In the genomic region with DNA sequence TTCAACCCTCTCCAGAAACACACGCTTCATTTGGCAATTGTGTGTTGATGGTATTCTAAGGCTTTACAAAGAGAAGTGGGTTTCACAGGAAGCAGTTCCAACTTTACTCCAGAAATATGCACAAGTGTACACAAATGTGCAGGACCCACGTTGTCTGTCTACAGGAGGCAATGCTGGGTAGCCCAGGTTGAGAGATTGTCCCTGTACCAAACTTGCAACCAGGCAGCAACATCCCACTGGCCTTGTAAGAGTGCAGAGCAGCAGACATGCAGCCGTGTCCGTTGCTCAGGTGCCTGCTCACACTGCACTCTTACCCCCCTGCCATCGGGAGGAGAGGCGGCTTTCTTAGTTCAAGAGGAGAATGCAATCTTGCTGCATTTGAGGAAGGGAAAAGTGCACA, we compare ENCODE assay signal across 18 mouse cellular contexts.
DNase-seq lines count a peak whose midpoint lies in the region; ATAC-seq and TF ChIP-seq lines count a peak whose summit lies in the region.
"Had no signal": no experiment of that assay in that cellular context is flagged by ENCODE, and none has a peak within 500 bp of the region (broad histone marks: within the 10 kb centered on the region; RNA-seq: fewer than 3 reads in every experiment).

No protein-coding gene starts in this region.

- no peak for ATAC-seq in forebrain, embryonic 14.5 days
- ATAC-seq in forebrain, postnatal 0 days, result no peak
- no peak for ATAC-seq in neural tube, embryonic 11.5 days (ENCODE audit: insufficient read depth, low FRiP score, low TSS enrichment)
- ATAC-seq in midbrain, embryonic 14.5 days (ENCODE audit: low FRiP score, low TSS enrichment), result no peak
- ATAC-seq: intestine, embryonic 16.5 days had no signal

- H3K27me3 ChIP-seq in forebrain, embryonic 14.5 days (replicated peaks; ENCODE audit: control insufficient read depth, insufficient read depth, low read length), result no peaks in the 10 kb centered on the region
- no peaks in the 10 kb centered on the region for H3K27me3 ChIP-seq in forebrain, postnatal 0 days (ENCODE audit: insufficient read depth, low read length)
- H3K27me3 ChIP-seq in neural tube, embryonic 11.5 days (ENCODE audit: control insufficient read depth, insufficient read depth, low read length), result no peaks in the 10 kb centered on the region; the same call in 1 of the 2 replicates
- H3K27me3 ChIP-seq in midbrain, embryonic 14.5 days (ENCODE audit: control insufficient read depth, insufficient read depth, low read length), result no peaks in the 10 kb centered on the region
- H3K27me3 ChIP-seq: limb, embryonic 13.5 days had no signal

- TF ChIP-seq CTCF in forebrain, postnatal 0 days (IDR thresholded peaks at IDR 0.05; ENCODE audit: low read depth), result no peak

- H3K4me1 ChIP-seq in forebrain, embryonic 14.5 days (ENCODE audit: control insufficient read depth, insufficient read depth, low read length), result peaks cover 10% of the 10 kb centered on the region
- H3K4me1 ChIP-seq in forebrain, postnatal 0 days (ENCODE audit: insufficient read depth), result no peaks in the 10 kb centered on the region
- peaks cover 8% of the 10 kb centered on the region for H3K4me1 ChIP-seq in neural tube, embryonic 11.5 days (ENCODE audit: control insufficient read depth, insufficient read depth, low read length)
- H3K4me1 ChIP-seq in midbrain, embryonic 14.5 days (ENCODE audit: control insufficient read depth, insufficient read depth, low read length), result peaks cover 12% of the 10 kb centered on the region; the same call in 1 of the 2 replicates

- H3K9me3 ChIP-seq in forebrain, embryonic 14.5 days (replicated peaks; ENCODE audit: control insufficient read depth, low read length), result no peaks in the 10 kb centered on the region
- no peaks in the 10 kb centered on the region for H3K9me3 ChIP-seq in forebrain, postnatal 0 days (ENCODE audit: low read length)
- H3K9me3 ChIP-seq in neural tube, embryonic 11.5 days (ENCODE audit: control insufficient read depth, low read length), result no peaks in the 10 kb centered on the region
- no peaks in the 10 kb centered on the region for H3K9me3 ChIP-seq in midbrain, embryonic 14.5 days (ENCODE audit: control insufficient read depth, low read length)
- H3K9me3 ChIP-seq: heart, embryonic 10.5 days; limb, embryonic 13.5 days had no signal

- peak overlapping the region; percentile 23; the same call in 1 of the 2 replicates for H3K4me2 ChIP-seq in forebrain, embryonic 14.5 days (ENCODE audit: low read length)
- no peak overlapping the region for H3K4me2 ChIP-seq in forebrain, postnatal 0 days (ENCODE audit: low read depth)
- no peak overlapping the region for H3K4me2 ChIP-seq in neural tube, embryonic 11.5 days (ENCODE audit: low read depth)
- H3K4me2 ChIP-seq in midbrain, embryonic 14.5 days (ENCODE audit: low read length), result peak overlapping the region; percentile 28; the same call in 1 of the 2 replicates
- H3K4me2 ChIP-seq: limb, embryonic 13.5 days had no signal

- no peak overlapping the region for H3K4me3 ChIP-seq in forebrain, embryonic 14.5 days (ENCODE audit: low read depth, low read length)
- no peak overlapping the region for H3K4me3 ChIP-seq in forebrain, postnatal 0 days (ENCODE audit: low read depth, low read length)
- no peak overlapping the region for H3K4me3 ChIP-seq in neural tube, embryonic 11.5 days (ENCODE audit: low read depth, low read length)
- no peak overlapping the region for H3K4me3 ChIP-seq in midbrain, embryonic 14.5 days (replicated peaks; ENCODE audit: low read depth, low read length)
- H3K4me3 ChIP-seq: erythroblast, embryonic 14.5 days; heart, embryonic 10.5 days; layer of hippocampus, adult 2 months; limb, embryonic 13.5 days had no signal

- H3K27ac ChIP-seq in forebrain, embryonic 14.5 days (ENCODE audit: low read depth, low read length), result no peak overlapping the region
- H3K27ac ChIP-seq in forebrain, postnatal 0 days (ENCODE audit: low read depth, low read length), result no peak overlapping the region
- 0 out of 2 replicates have a peak overlapping the region, but pooled peaks have one; percentile 14 for H3K27ac ChIP-seq in neural tube, embryonic 11.5 days (ENCODE audit: low read depth, low read length)
- H3K27ac ChIP-seq in midbrain, embryonic 14.5 days (replicated peaks; ENCODE audit: low read depth, low read length), result no peak overlapping the region
- H3K27ac ChIP-seq: layer of hippocampus, adult 2 months; limb, embryonic 13.5 days; liver, embryonic 14.5 days had no signal

- peak overlapping the region; percentile 35; the same call in 1 of the 2 replicates for H3K9ac ChIP-seq in forebrain, embryonic 14.5 days (ENCODE audit: low read length)
- H3K9ac ChIP-seq in forebrain, postnatal 0 days, result no peak overlapping the region
- no peak overlapping the region; the same call in 1 of the 2 replicates for H3K9ac ChIP-seq in neural tube, embryonic 11.5 days (ENCODE audit: low read length)
- H3K9ac ChIP-seq in midbrain, embryonic 14.5 days (replicated peaks; ENCODE audit: low read length), result no peak overlapping the region
- H3K9ac ChIP-seq: limb, embryonic 13.5 days; liver, embryonic 14.5 days had no signal

- WGBS in forebrain, embryonic 14.5 days, result 23% methylated on average over 6 of the region's 6 CpGs
- WGBS in forebrain, postnatal 0 days, result 19% methylated on average over 6 of the region's 6 CpGs
- WGBS in neural tube, embryonic 11.5 days, result 36% methylated on average over 6 of the region's 6 CpGs
- 32% methylated on average over 6 of the region's 6 CpGs for WGBS in midbrain, embryonic 14.5 days

- no peaks in the 10 kb centered on the region for H3K36me3 ChIP-seq in forebrain, embryonic 14.5 days (ENCODE audit: control insufficient read depth, insufficient read depth, low read length)
- no peaks in the 10 kb centered on the region for H3K36me3 ChIP-seq in forebrain, postnatal 0 days (ENCODE audit: insufficient read depth)
- H3K36me3 ChIP-seq in neural tube, embryonic 11.5 days (ENCODE audit: control insufficient read depth, insufficient read depth, low read length), result no peaks in the 10 kb centered on the region
- H3K36me3 ChIP-seq in midbrain, embryonic 14.5 days (ENCODE audit: control insufficient read depth, insufficient read depth, low read length), result no peaks in the 10 kb centered on the region
- H3K36me3 ChIP-seq: heart, embryonic 10.5 days; limb, embryonic 13.5 days had no signal

- DNase-seq in forebrain, embryonic 14.5 days (ENCODE audit: low spot score), result no peak
- DNase-seq in forebrain, postnatal 0 days, result no peak
- DNase-seq in neural tube, embryonic 11.5 days (ENCODE audit: low spot score), result no peak
- DNase-seq in neural tube, embryonic 10.5 days (ENCODE audit: extremely low spot score, low spot score), result no peak
- DNase-seq in midbrain, embryonic 14.5 days, result no peak
- no peak for DNase-seq in layer of hippocampus, adult 18-20 months (ENCODE audit: low spot score in 2 of 2)
- DNase-seq in cerebellum, adult 9-10 months, result no peak
- DNase-seq: adrenal gland, postnatal 25 days; cerebellum, adult 2 months; gastrocnemius, postnatal 25 days; right cerebral cortex, adult 18-20 months; thymus, adult 2 months had no signal

Comparison
In these comparisons a context has a peak if more than half of its experiments do, and no peak if none do; other contexts are left out.
1. H3K4me2 ChIP-seq: peak in forebrain, embryonic 14.5 days (single experiment) and midbrain, embryonic 14.5 days (single experiment); none in forebrain, postnatal 0 days (single experiment) and neural tube, embryonic 11.5 days (single experiment).